In the genomic region with DNA sequence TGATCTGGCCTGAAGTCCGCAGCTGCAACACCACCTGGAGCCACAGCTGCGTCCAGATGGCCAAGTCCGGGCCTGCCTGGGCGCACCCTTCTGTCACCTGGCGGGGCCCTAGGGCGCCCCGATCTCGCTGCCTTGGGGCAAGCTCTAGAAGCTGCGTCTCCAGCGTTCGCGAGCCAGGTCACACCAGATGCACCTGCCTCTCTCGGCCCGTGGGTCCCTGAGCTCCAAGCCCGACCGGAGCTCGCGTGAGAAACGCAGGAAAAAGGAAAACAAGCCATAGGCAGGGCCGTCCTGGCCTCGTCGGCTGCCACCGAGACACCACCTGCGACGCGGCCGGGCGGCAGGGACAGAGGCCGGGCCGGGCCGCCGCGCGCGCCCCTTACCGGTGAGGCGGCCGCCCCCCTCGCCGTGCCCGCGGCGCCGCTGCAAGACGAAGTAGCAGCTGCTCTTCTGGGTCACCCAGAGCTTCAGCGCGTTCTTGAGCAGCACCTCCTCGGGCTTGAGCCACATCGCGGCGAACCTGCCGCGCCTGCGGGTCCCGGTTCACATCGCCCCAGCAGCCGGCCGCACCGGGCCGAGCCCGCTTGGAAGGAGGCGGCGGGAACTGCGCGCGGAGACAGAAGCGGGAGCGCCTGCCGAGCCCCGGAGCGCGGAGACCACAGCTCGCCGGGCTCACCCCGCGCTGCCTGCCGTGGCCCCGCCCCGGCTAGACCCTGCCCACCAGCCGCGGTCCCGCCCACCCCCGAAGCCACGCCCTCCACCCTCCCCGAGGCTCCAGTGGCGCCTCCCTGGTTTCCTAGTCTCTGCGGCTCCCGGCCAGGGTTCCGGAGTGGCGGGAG, we compare ENCODE assay signal across 8 mouse cellular contexts. TPM values are rescaled to one million over a fixed set of nuclear protein-coding genes. Genes with fewer than 3 reads are reported as not detected.
DNase-seq lines count a peak whose midpoint lies in the region; ATAC-seq and TF ChIP-seq lines count a peak whose summit lies in the region.

A gene (minus strand): TSS at position 699 of the 839 bp plus-strand sequence.

- TF ChIP-seq CTCF in bone marrow, adult 2 months (IDR thresholded peaks at IDR 0.05; ENCODE audit: control insufficient read depth, insufficient read depth, low read length), result no peak
- no peak for TF ChIP-seq CTCF in heart, adult 2 months (IDR thresholded peaks at IDR 0.05)

- peak within 1 kb of the TSS; percentile 71 for H3K9ac ChIP-seq in embryonic facial prominence, embryonic 14.5 days (ENCODE audit: low read depth, low read length)
- H3K9ac ChIP-seq in heart, adult 2 months (ENCODE audit: low read depth, low read length), result peak within 1 kb of the TSS; percentile 91
- peak within 1 kb of the TSS; percentile 68 for H3K9ac ChIP-seq in limb, embryonic 14.5 days (ENCODE audit: low read depth, low read length, severe bottlenecking)
- H3K9ac ChIP-seq in midbrain, embryonic 16.5 days (ENCODE audit: low read depth, low read length), result peak within 1 kb of the TSS; percentile 80

- under 1% methylated on average over 87 of the region's 90 CpGs for WGBS in bone marrow, adult 2 months
- WGBS in embryonic facial prominence, embryonic 14.5 days, result under 1% methylated on average over 36 of the region's 90 CpGs
- under 1% methylated on average over 89 of the region's 90 CpGs for WGBS in heart, adult 2 months
- WGBS in limb, embryonic 14.5 days, result 0% methylated on average over 58 of the region's 90 CpGs
- WGBS in midbrain, embryonic 16.5 days, result 1% methylated on average over 58 of the region's 90 CpGs

- ATAC-seq in embryonic facial prominence, embryonic 14.5 days (ENCODE audit: low read depth), result peak; percentile 97
- peak; percentile 96 for ATAC-seq in limb, embryonic 14.5 days (ENCODE audit: low FRiP score, low read depth)
- peak; percentile 96 for ATAC-seq in midbrain, embryonic 16.5 days

- H3K27ac ChIP-seq in bone marrow, adult 2 months (ENCODE audit: control insufficient read depth, insufficient read depth, low read depth, low read length, poor library complexity), result peak within 1 kb of the TSS; percentile 81
- peak within 1 kb of the TSS; percentile 85 for H3K27ac ChIP-seq in embryonic facial prominence, embryonic 14.5 days (replicated peaks; ENCODE audit: low read depth, low read length)
- H3K27ac ChIP-seq in heart, adult 2 months, result peak within 1 kb of the TSS; percentile 87
- H3K27ac ChIP-seq in limb, embryonic 14.5 days (replicated peaks; ENCODE audit: low read depth, low read length), result peak within 1 kb of the TSS; percentile 75
- peak within 1 kb of the TSS; percentile 84 for H3K27ac ChIP-seq in midbrain, embryonic 16.5 days (ENCODE audit: low read length)

- H3K79me2 ChIP-seq in heart, adult 2 months (replicated peaks; ENCODE audit: control insufficient read depth, insufficient read depth, low read length), result no peaks in the 10 kb centered on the region

- peaks cover 5% of the 10 kb centered on the region for H3K4me1 ChIP-seq in bone marrow, adult 2 months (ENCODE audit: control insufficient read depth, insufficient read depth, low read length)
- peaks cover 16% of the 10 kb centered on the region for H3K4me1 ChIP-seq in embryonic facial prominence, embryonic 14.5 days (ENCODE audit: control insufficient read depth, insufficient read depth, low read length)
- peaks cover 5% of the 10 kb centered on the region for H3K4me1 ChIP-seq in heart, adult 2 months (ENCODE audit: control insufficient read depth, insufficient read depth, low read length)
- H3K4me1 ChIP-seq in limb, embryonic 14.5 days (ENCODE audit: control insufficient read depth, insufficient read depth, low read length), result peaks cover 2% of the 10 kb centered on the region; the same call in 1 of the 2 replicates
- H3K4me1 ChIP-seq in midbrain, embryonic 16.5 days (ENCODE audit: control insufficient read depth, insufficient read depth, low read length), result peaks cover 17% of the 10 kb centered on the region

- peak within 1 kb of the TSS; percentile 97 for H3K4me2 ChIP-seq in embryonic facial prominence, embryonic 14.5 days (ENCODE audit: low read depth, low read length)
- peak within 1 kb of the TSS; percentile 95 for H3K4me2 ChIP-seq in limb, embryonic 14.5 days (replicated peaks; ENCODE audit: low read depth, low read length, severe bottlenecking)
- peak within 1 kb of the TSS; percentile 97 for H3K4me2 ChIP-seq in midbrain, embryonic 16.5 days (ENCODE audit: low read length)

- H3K4me3 ChIP-seq in bone marrow, adult 2 months (replicated peaks; ENCODE audit: control insufficient read depth, low read depth, low read length), result peak within 1 kb of the TSS; percentile 75
- peak within 1 kb of the TSS; percentile 73 for H3K4me3 ChIP-seq in embryonic facial prominence, embryonic 14.5 days (ENCODE audit: low read depth, low read length)
- peak within 1 kb of the TSS; percentile 76 for H3K4me3 ChIP-seq in heart, adult 2 months
- peak within 1 kb of the TSS; percentile 71 for H3K4me3 ChIP-seq in limb, embryonic 14.5 days (replicated peaks; ENCODE audit: low read length)
- peak within 1 kb of the TSS; percentile 73 for H3K4me3 ChIP-seq in midbrain, embryonic 16.5 days (ENCODE audit: low read depth, low read length)

- intact Hi-C loops in heart, adult 2 months (cut with DNase I), result loop anchor here (2.0 to 5.0 kb wide), 5 partner anchors 41 to 491 kb away; no protein-coding TSS in a partner anchor

- no peak for TF ChIP-seq EP300 in heart, adult 2 months (IDR thresholded peaks at IDR 0.05; ENCODE audit: insufficient read depth, low read depth, low read length)

- H3K36me3 ChIP-seq in embryonic facial prominence, embryonic 14.5 days (ENCODE audit: control insufficient read depth, insufficient read depth, low read length), result no peaks in the 10 kb centered on the region
- no peaks in the 10 kb centered on the region for H3K36me3 ChIP-seq in heart, adult 2 months (ENCODE audit: control insufficient read depth, insufficient read depth, low read length)
- no peaks in the 10 kb centered on the region for H3K36me3 ChIP-seq in limb, embryonic 14.5 days (ENCODE audit: control insufficient read depth, insufficient read depth, low read length)
- H3K36me3 ChIP-seq in midbrain, embryonic 16.5 days (ENCODE audit: control insufficient read depth, insufficient read depth, low read length), result no peaks in the 10 kb centered on the region

- H3K27me3 ChIP-seq in embryonic facial prominence, embryonic 14.5 days (replicated peaks; ENCODE audit: control insufficient read depth, insufficient read depth, low read length), result peaks cover 9% of the 10 kb centered on the region; the same call in 1 of the 2 replicates
- H3K27me3 ChIP-seq in heart, adult 2 months (ENCODE audit: control insufficient read depth, insufficient read depth, low read length), result no peaks in the 10 kb centered on the region
- no peaks in the 10 kb centered on the region; the same call in 1 of the 2 replicates for H3K27me3 ChIP-seq in limb, embryonic 14.5 days (ENCODE audit: control insufficient read depth, insufficient read depth, low read length)
- no peaks in the 10 kb centered on the region for H3K27me3 ChIP-seq in midbrain, embryonic 16.5 days (ENCODE audit: control insufficient read depth, insufficient read depth, low read depth, low read length)

- TF ChIP-seq POLR2A in bone marrow, adult 2 months (IDR thresholded peaks at IDR 0.05; ENCODE audit: borderline replicate concordance, control insufficient read depth, low read depth, low read length), result peak; percentile 57; the same call in 1 of the 2 replicates
- peak; percentile 71 for TF ChIP-seq POLR2A in heart, adult 2 months (IDR thresholded peaks at IDR 0.05; ENCODE audit: insufficient read depth, low read depth, low read length)
- TF ChIP-seq POLR2A in limb, embryonic 14.5 days (IDR thresholded peaks at IDR 0.05; ENCODE audit: borderline replicate concordance, extremely low read depth, insufficient read depth, insufficient read length), result no peak

- peak; percentile 84 for DNase-seq in 416B (ENCODE audit: low read depth)
- peak; percentile 97 for DNase-seq in embryonic facial prominence, embryonic 14.5 days (ENCODE audit: low spot score)
- DNase-seq in heart, adult 2 months, result peak; percentile 91 to 93
- peak; percentile 88 to 89 for DNase-seq in kidney, adult 8-10 months
- DNase-seq in limb, embryonic 14.5 days (ENCODE audit: low spot score), result peak; percentile 93
- DNase-seq in spleen, postnatal 10 days (ENCODE audit: low spot score in 2 of 2), result peak; percentile 76 to 83

- no peaks in the 10 kb centered on the region for H3K9me3 ChIP-seq in embryonic facial prominence, embryonic 14.5 days (ENCODE audit: control insufficient read depth, low read length)
- H3K9me3 ChIP-seq in limb, embryonic 14.5 days (ENCODE audit: control insufficient read depth, low read length), result no peaks in the 10 kb centered on the region
- no peaks in the 10 kb centered on the region for H3K9me3 ChIP-seq in midbrain, embryonic 16.5 days (replicated peaks; ENCODE audit: control insufficient read depth, low read length, poor library complexity, severe bottlenecking)

RNA-seq across cellular contexts. Expression of the gene that starts here (rescaled TPM):
- 31.6 and 151 TPM in 2 replicates for polyA plus RNA-seq in bone marrow, adult 2 months (2011; ENCODE audit: insufficient read depth, insufficient read length, low replicate concordance, missing spikeins)
- 11.5 and 13.1 TPM in 2 replicates for polyA plus RNA-seq in embryonic facial prominence, embryonic 14.5 days (2014; fragmentation: Nextera tagmentation; extraction: Ambion mirVana)
- total RNA-seq in heart, adult 2 months (2021), result 1 to 10 TPM; 5.2 to 6.1 TPM
- polyA plus RNA-seq in heart, adult 2 months (2012; rRNA removed), result 6.3 and 8.3 TPM in 2 replicates
- polyA plus RNA-seq in limb, embryonic 14.5 days (2012; rRNA removed), result 14.3 TPM in 2 replicates
- polyA plus RNA-seq in limb, embryonic 14.5 days (2014; fragmentation: Nextera tagmentation; extraction: Ambion mirVana), result 10.7 and 11.5 TPM in 2 replicates
- polyA plus RNA-seq in midbrain, embryonic 16.5 days (2015; fragmentation: Nextera tagmentation; extraction: Ambion mirVana), result 11.7 and 12.6 TPM in 2 replicates

Comparison
In these comparisons a context has a peak if more than half of its experiments do, and no peak if none do; other contexts are left out.
1. Peak in every context shown above with its lines: DNase-seq, ATAC-seq, H3K4me3 ChIP-seq and H3K27ac ChIP-seq.